Mouse (Mus musculus) induced T-regulatory cell, adult 2 months (primary cell): ENCODE results near the gene Hao2.

Source experiments
- DNase-seq: peaks from one replicate; pipeline ENCODE4 v3.0.0-alpha.2; 2012; ENCODE audit warnings: low read depth

Hao2 gene

DNA sequence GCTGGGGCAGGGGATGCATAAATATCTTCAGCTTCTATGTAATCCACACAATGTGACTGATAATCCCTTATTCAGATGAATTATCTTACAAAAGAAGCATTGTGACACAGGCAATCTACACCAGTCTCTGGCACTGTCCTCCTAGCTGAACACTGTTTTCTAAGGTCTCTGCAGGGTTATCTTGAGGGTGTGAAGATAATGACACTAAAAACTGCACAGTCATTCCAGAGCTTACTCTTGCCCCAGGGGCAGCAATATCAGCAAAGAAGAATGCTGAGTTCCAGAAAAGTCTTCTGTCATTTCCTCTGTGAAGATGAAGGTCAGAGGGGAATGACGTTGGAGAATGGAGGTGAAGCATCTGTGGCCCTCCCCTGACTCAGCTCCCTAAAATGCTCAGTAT, 36.1 kb downstream of the Hao2 start:
- DNase-seq: no peak

DNA sequence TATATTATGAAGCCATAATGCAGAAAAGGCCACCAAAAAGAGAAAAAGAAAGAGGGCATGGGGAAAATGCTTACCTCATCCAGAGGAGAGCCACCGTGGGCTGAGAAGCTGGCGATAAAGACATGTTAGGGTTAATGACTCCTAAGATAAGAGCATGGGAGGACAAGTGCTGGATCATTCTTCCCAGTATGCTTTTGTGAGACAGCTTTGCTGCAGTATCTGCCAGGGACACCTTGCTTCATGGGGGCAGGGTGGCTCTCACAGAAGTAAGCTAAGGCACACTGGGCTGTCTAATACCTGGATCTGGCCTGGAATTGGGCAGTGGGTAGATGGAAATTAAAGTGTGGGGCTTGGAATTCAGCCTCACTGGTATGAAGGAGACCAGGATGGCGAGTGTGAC, 37.9 kb downstream of the Hao2 start:
- DNase-seq: no peak

DNA sequence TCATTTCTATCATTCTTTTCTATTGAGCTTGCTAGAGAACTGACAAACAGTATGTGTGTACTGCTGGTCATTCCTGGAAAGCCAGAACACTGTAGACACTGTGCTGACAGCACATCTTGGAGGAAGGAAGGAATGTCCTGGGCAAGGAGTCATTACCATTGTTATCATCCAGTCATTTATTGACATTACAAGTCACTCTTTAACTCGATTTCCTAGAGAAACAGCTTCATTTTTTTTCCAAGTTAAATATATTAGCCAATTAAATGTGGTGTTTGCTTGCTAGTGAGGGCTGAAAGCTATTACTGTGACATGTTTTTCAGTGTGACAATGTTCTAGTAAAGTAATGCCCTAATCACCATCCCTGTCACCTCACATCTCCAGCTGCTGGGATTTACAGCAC, 39.4 kb downstream of the Hao2 start:
- DNase-seq: no peak

DNA sequence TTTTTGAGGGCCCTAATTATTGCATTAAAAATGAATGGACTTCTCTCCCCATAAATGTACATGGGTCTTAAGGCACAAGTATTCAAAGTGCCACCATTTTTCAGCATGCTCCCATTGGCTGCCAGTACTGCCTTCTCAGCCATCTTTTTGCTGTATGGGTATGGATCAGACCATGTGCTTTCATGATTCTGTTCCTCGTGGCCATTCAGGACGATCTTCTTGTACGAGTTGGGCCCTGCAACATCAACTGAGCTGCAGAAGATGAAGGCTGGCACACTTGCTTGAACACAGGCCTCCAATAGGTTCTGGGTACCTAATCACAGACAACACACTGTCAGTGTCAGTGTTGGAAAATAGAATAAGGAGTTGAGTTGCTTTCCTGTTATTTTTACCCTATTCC, 40.0 kb downstream of the Hao2 start:
- no peak for DNase-seq

DNA sequence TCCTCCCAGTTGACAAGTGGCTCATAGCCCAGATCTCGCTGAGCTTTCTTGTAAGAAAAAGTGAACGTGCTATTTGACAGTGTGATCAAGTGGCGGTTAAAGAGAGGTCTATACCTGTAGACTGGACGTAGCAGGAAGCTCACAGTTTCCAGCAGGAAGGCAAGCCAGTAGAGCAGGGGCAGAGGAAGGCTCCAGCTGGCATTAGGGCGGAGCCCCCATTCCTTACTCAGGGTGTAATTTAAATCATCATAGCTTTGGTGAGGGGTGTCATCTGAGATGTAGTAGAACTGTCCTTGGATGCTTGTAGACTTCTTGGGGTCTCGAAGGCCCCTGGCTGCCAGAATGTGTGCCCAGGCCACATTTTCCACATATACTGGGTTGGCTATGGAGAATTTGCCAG, 40.4 kb downstream of the Hao2 start:
- no peak for DNase-seq

DNA sequence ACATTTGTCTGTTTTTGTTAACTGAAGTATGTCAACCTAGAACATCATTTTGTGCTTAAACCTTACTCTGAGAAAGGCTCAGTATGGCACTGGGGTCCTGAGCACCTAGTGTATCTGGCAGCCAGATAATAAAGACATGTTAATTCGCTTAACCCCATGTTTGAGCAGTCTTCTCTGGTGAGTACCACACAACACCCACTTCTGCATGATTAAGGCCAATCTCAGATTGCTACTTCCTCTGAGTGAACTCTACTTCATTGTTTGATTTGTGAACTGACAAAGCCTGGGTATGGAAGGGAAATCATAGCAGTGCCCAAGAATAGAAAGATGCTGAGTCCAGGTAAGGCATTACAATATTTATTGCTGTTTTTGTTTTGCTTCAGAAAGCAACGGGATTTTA, 41.2 kb downstream of the Hao2 start:
- DNase-seq: no peak

DNA sequence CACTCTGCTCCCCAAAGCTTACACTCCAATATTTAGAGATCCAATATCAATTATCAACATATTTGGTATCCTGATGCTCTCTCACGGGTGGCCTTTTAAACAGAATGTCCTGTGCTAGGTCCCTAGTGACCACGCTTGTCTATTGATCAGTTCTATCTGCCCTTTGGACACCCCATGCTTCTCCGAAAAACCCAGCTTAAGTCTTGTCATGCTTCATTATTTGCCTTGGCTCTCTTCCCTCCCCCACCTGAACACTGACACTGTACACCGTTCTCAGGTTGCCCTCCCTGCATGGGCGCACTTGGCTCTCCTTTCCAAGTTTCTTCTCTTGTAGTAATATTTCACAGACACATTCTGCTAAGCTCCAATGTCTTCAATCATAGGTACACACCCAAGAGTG, 42.8 kb downstream of the Hao2 start:
- no peak for DNase-seq

DNA sequence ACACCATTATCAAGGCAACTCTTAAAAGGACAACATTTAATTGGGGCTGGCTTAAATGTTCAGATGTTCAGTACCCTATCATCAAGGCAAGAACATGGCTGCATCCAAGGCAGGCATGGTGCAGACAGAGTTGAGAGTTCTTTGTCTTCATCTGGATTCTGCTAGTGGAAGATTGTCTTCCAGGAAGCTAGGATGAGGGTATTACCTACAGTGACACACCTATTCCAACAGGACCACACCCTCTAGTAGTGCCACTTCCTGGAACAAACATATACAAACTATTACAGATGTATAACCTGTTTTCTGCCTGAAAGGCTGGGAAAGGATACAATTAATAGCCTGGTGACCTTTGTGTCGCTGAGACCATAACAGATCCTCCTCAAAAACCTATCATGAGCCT, 44.1 kb downstream of the Hao2 start:
- DNase-seq: no peak
